Mouse (Mus musculus): ENCODE results near the gene Phc1. TPM values are rescaled to one million over a fixed set of nuclear protein-coding genes. Genes with fewer than 3 reads are reported as not detected.

Gene Phc1
- polyA plus RNA-seq, 2 experiments: 1.8 to 2.2 TPM

DNA sequence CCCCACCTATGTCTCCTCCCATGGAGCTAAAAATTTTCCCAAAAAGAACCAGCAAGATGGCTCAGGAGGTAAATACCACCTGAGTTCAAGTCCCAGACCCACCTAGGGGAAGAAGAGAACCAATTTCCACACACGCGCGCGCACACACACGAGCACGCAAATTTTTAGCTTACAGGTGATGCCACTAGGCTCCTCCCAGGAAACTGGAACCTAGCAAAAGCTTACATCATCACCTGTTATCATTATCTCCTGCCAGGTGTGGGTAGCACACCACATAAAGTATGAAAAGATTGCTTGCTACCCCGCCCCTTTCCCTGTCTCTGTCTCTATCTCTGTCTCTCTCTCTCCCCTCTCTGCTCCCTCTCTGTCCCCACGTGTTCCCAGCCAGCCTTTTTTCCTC lies 47.2 kb downstream of the Phc1 start:
- no peak for DNase-seq (ENCODE audit: low read depth in 3 of 3, low spot score in 3 of 3)
- H3K36me3 ChIP-seq (replicated peaks; ENCODE audit: control insufficient read depth, insufficient read depth, low read depth): no peaks in the 10 kb centered on the region
- 86% methylated on average over 8 of the region's 8 CpGs for WGBS (ENCODE audit: insufficient replicate concordance)
- ATAC-seq (ENCODE audit: insufficient read depth): no peak
- H3K4me1 ChIP-seq (replicated peaks; ENCODE audit: control insufficient read depth in 2 of 2, insufficient read depth in 2 of 2, low read length in 1 of 2): no peaks in the 10 kb centered on the region; a peak in 1 of 4 replicates
- H3K27me3 ChIP-seq (ENCODE audit: control insufficient read depth, insufficient read depth, low read length): no peaks in the 10 kb centered on the region
- H3K27ac ChIP-seq: no peak overlapping the region
- no peak overlapping the region for H3K4me3 ChIP-seq (ENCODE audit: insufficient read depth in 1 of 2, low read depth in 2 of 2, low read length in 2 of 2)
- TF ChIP-seq CTCF (IDR thresholded peaks at IDR 0.05; ENCODE audit: low read depth) (no peak), EP300 (IDR thresholded peaks at IDR 0.05; ENCODE audit: low read depth) (no peak)
- no peak overlapping the region for H3K4me2 ChIP-seq (ENCODE audit: low read depth)
- H3K9ac ChIP-seq (replicated peaks): no peak overlapping the region
- no peaks in the 10 kb centered on the region for H3K9me3 ChIP-seq (ENCODE audit: control insufficient read depth, low read length)

- Histone ChIP-seq H3K4me2 (ENCODE audit: low read depth) (no peak overlapping the region), H3K9ac (replicated peaks) (no peak overlapping the region), H3K4me1 (replicated peaks; ENCODE audit: control insufficient read depth in 2 of 2, insufficient read depth in 2 of 2, low read length in 1 of 2) (no peaks in the 10 kb centered on the region; a peak in 1 of 4 replicates), H3K27me3 (ENCODE audit: control insufficient read depth, insufficient read depth, low read length) (no peaks in the 10 kb centered on the region), H3K9me3 (ENCODE audit: control insufficient read depth, low read length) (no peaks in the 10 kb centered on the region), H3K36me3 (replicated peaks; ENCODE audit: control insufficient read depth, insufficient read depth, low read depth) (no peaks in the 10 kb centered on the region), H3K27ac (no peak overlapping the region), H3K4me3 (ENCODE audit: insufficient read depth in 1 of 2, low read depth in 2 of 2, low read length in 2 of 2) (no peak overlapping the region)
- no peak for DNase-seq (ENCODE audit: low read depth in 3 of 3, low spot score in 3 of 3)
- 40% methylated on average over 2 of the region's 2 CpGs for WGBS (ENCODE audit: insufficient replicate concordance)
- no peak for ATAC-seq (ENCODE audit: insufficient read depth)
- TF ChIP-seq CTCF (IDR thresholded peaks at IDR 0.05; ENCODE audit: low read depth) (no peak), EP300 (IDR thresholded peaks at IDR 0.05; ENCODE audit: low read depth) (no peak)
Measured at GRCm38 (mm10) chr6:122292184-122292583, 48.2 kb downstream of the Phc1 start.

GRCm38 (mm10) chr6:122291735-122292134 lies 48.6 kb downstream of the Phc1 start:
- TF ChIP-seq CTCF (IDR thresholded peaks at IDR 0.05; ENCODE audit: low read depth): no peak
- no peak for TF ChIP-seq EP300 (IDR thresholded peaks at IDR 0.05; ENCODE audit: low read depth)
- ATAC-seq (ENCODE audit: insufficient read depth) (no peak), DNase-seq (ENCODE audit: low read depth in 3 of 3, low spot score in 3 of 3) (no peak)
- Histone ChIP-seq H3K4me2 (ENCODE audit: low read depth) (no peak overlapping the region), H3K9me3 (ENCODE audit: control insufficient read depth, low read length) (no peaks in the 10 kb centered on the region), H3K4me1 (replicated peaks; ENCODE audit: control insufficient read depth in 2 of 2, insufficient read depth in 2 of 2, low read length in 1 of 2) (no peaks in the 10 kb centered on the region), H3K27ac (no peak overlapping the region), H3K4me3 (ENCODE audit: insufficient read depth in 1 of 2, low read depth in 2 of 2, low read length in 2 of 2) (no peak overlapping the region), H3K27me3 (ENCODE audit: control insufficient read depth, insufficient read depth, low read length) (no peaks in the 10 kb centered on the region), H3K9ac (replicated peaks) (no peak overlapping the region), H3K36me3 (replicated peaks; ENCODE audit: control insufficient read depth, insufficient read depth, low read depth) (no peaks in the 10 kb centered on the region)
- 40% methylated on average over 3 of the region's 3 CpGs for WGBS (ENCODE audit: insufficient replicate concordance)

GRCm38 (mm10) chr6:122291264-122291663 lies 49.1 kb downstream of the Phc1 start:
- DNase-seq (ENCODE audit: low read depth in 3 of 3, low spot score in 3 of 3) (no peak), ATAC-seq (ENCODE audit: insufficient read depth) (no peak)
- H3K9me3 ChIP-seq (ENCODE audit: control insufficient read depth, low read length): no peaks in the 10 kb centered on the region
- WGBS (ENCODE audit: insufficient replicate concordance): 69% methylated on average over 2 of the region's 2 CpGs
- no peak overlapping the region for H3K4me2 ChIP-seq (ENCODE audit: low read depth)
- H3K27ac ChIP-seq: no peak overlapping the region
- no peaks in the 10 kb centered on the region for H3K4me1 ChIP-seq (replicated peaks; ENCODE audit: control insufficient read depth in 2 of 2, insufficient read depth in 2 of 2, low read length in 1 of 2)
- H3K4me3 ChIP-seq (ENCODE audit: insufficient read depth in 1 of 2, low read depth in 2 of 2, low read length in 2 of 2): no peak overlapping the region
- H3K9ac ChIP-seq (replicated peaks): no peak overlapping the region
- H3K36me3 ChIP-seq (replicated peaks; ENCODE audit: control insufficient read depth, insufficient read depth, low read depth): no peaks in the 10 kb centered on the region
- H3K27me3 ChIP-seq (ENCODE audit: control insufficient read depth, insufficient read depth, low read length): no peaks in the 10 kb centered on the region
- no peak for TF ChIP-seq CTCF (IDR thresholded peaks at IDR 0.05; ENCODE audit: low read depth)
- no peak for TF ChIP-seq EP300 (IDR thresholded peaks at IDR 0.05; ENCODE audit: low read depth)

GRCm38 (mm10) chr6:122290253-122290652 lies 50.1 kb downstream of the Phc1 start:
- no peak for ATAC-seq (ENCODE audit: insufficient read depth)
- 24% methylated on average over 3 of the region's 3 CpGs for WGBS (ENCODE audit: insufficient replicate concordance)
- TF ChIP-seq EP300 (IDR thresholded peaks at IDR 0.05; ENCODE audit: low read depth): no peak
- TF ChIP-seq CTCF (IDR thresholded peaks at IDR 0.05; ENCODE audit: low read depth): no peak

More at GRCm38 (mm10) chr6:122290253-122290652, 50.1 kb downstream of the Phc1 start:
- Histone ChIP-seq H3K9me3 (ENCODE audit: control insufficient read depth, low read length) (no peaks in the 10 kb centered on the region), H3K4me3 (ENCODE audit: insufficient read depth in 1 of 2, low read depth in 2 of 2, low read length in 2 of 2) (no peak overlapping the region), H3K4me2 (ENCODE audit: low read depth) (no peak overlapping the region), H3K27me3 (ENCODE audit: control insufficient read depth, insufficient read depth, low read length) (no peaks in the 10 kb centered on the region), H3K4me1 (replicated peaks; ENCODE audit: control insufficient read depth in 2 of 2, insufficient read depth in 2 of 2, low read length in 1 of 2) (no peaks in the 10 kb centered on the region), H3K36me3 (replicated peaks; ENCODE audit: control insufficient read depth, insufficient read depth, low read depth) (no peaks in the 10 kb centered on the region), H3K9ac (replicated peaks) (no peak overlapping the region), H3K27ac (no peak overlapping the region)
- no peak for DNase-seq (ENCODE audit: low read depth in 3 of 3, low spot score in 3 of 3)

All from liver, embryonic 14.5 days (tissue).